Mouse (Mus musculus) spleen, postnatal 14 days (tissue): ENCODE measurements around the gene Plekhj1.

Experiments used
- DNase-seq, 2 experiments: peaks; one replicate each; pipeline ENCODE4 v3.0.0; 2021 to 2022; ENCODE audit warnings: low spot score in 2 of 2

The Plekhj1 gene

GRCm38 (mm10) chr10:80805925-80806324 lies 7.5 kb upstream of the Plekhj1 start:
- DNase-seq, result peak; percentile 68 to 83

GRCm38 (mm10) chr10:80805322-80805721 lies 6.9 kb upstream of the Plekhj1 start:
- no peak for DNase-seq

GRCm38 (mm10) chr10:80804916-80805315 lies 6.5 kb upstream of the Plekhj1 start, which contains the start of gene Amh:
Amh (plus strand) TSS chr10:80805243.
- no peak for DNase-seq

GRCm38 (mm10) chr10:80804340-80804739 lies 5.9 kb upstream of the Plekhj1 start:
- DNase-seq, result no peak

- no peak for DNase-seq
Measured at GRCm38 (mm10) chr10:80802996-80803395, 4.6 kb upstream of the Plekhj1 start.

GRCm38 (mm10) chr10:80802204-80802912 lies 3.9 kb upstream of the Plekhj1 start:
- DNase-seq, result no peak

GRCm38 (mm10) chr10:80799070-80799566 lies 692 bp upstream of the Plekhj1 start:
- DNase-seq, result no peak

- DNase-seq, result no peak
Measured at GRCm38 (mm10) chr10:80797186-80798149, 958 bp downstream of the Plekhj1 start.

- no peak for DNase-seq
Measured at GRCm38 (mm10) chr10:80796307-80796848, 2.0 kb downstream of the Plekhj1 start.

GRCm38 (mm10) chr10:80794750-80795149 lies 3.7 kb downstream of the Plekhj1 start:
- DNase-seq, result no peak

GRCm38 (mm10) chr10:80793803-80794202 lies 4.6 kb downstream of the Plekhj1 start:
- DNase-seq, result no peak

GRCm38 (mm10) chr10:80793033-80793784 lies 5.2 kb downstream of the Plekhj1 start:
- DNase-seq, result no peak

GRCm38 (mm10) chr10:80792175-80793032 lies 6.0 kb downstream of the Plekhj1 start:
- no peak for DNase-seq

- DNase-seq, result no peak
Measured at GRCm38 (mm10) chr10:80791476-80792174, 6.8 kb downstream of the Plekhj1 start.

GRCm38 (mm10) chr10:80790761-80791404 lies 7.5 kb downstream of the Plekhj1 start:
- no peak for DNase-seq

GRCm38 (mm10) chr10:80787517-80787916 lies 10.9 kb downstream of the Plekhj1 start:
- no peak for DNase-seq

- DNase-seq, result no peak
Measured at GRCm38 (mm10) chr10:80785963-80786362, 12.5 kb downstream of the Plekhj1 start.

- DNase-seq, result no peak
Measured at GRCm38 (mm10) chr10:80784871-80785270, 13.6 kb downstream of the Plekhj1 start.

GRCm38 (mm10) chr10:80784302-80784701 lies 14.1 kb downstream of the Plekhj1 start:
- DNase-seq, result no peak
